Mouse (Mus musculus): ENCODE measurements around the gene Drd4. TPM values are rescaled to one million over a fixed set of nuclear protein-coding genes. Genes with fewer than 3 reads are reported as not detected.

The Drd4 gene
- not detected for polyA plus RNA-seq (2017; shearing (Covaris generic))

DNA sequence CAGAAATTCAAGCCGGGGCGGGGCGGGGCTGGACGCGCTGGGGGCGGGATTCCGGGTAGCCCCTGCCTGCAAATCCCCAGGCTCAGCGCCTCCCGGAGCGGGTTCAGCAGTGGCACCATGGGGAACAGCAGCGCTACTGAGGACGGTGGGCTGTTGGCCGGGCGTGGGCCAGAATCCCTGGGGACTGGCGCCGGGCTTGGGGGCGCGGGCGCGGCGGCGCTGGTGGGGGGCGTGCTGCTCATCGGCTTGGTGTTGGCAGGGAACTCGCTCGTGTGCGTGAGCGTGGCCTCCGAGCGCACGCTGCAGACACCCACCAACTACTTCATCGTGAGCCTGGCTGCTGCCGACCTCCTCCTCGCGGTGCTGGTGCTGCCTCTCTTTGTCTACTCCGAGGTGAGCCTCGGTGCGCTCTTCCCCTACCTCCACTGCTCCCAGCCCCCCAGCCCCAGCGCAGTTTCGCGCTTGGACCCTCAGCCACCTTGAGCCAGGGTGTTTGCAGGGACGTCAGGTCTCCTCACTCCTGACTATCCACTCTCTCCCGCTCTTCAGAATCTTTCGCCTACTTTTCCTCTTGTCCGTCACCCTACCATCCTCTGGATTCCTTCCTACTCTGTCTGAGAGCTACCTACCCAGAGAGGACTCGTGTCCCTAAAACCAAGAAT, at the start of gene Drd4:
Drd4 (plus strand) TSS at position 86 of the 662 bp plus-strand sequence.

DNA sequence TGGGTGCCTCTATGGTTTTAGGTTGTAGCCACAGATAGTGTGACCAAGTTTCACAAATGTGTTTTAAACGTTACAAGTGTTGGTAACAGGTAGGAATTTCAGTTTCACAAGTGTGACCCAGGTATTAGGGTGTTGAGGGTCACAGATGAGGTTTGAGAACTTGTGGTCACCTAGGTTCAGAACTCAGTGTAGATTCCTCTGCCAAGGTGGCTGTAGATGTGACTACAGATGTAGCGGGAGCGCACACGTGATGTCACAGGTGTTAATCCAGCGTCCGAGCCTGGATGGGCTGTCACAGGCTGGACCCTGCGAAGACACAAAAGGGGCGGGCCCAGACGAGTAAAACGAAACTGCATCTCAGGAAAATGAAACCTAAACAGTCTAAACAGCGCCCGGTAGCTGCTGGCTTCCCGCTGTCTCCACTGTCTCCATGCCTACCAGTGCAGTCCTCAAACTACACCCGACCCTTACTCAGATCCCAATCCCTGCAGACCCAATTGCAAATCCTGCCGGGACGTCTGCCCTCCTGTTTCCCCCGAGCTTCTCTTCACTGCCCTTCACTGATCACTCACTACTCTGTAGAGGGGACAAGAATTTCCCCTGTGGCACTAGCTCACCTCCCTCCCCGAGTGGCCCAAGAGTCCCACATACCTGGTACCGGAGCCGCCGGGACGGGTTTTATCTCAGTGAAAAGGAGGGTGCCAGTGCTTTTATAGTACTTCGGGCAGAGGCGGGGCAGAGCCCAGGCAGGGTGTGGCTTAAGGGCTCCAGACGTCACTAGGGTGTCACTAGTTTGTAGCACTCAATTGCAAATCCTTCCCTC, 25.9 kb upstream of the Drd4 start, which contains the start of gene Irf7:
Irf7 (minus strand) TSS at position 743 of the 823 bp plus-strand sequence.

DNA sequence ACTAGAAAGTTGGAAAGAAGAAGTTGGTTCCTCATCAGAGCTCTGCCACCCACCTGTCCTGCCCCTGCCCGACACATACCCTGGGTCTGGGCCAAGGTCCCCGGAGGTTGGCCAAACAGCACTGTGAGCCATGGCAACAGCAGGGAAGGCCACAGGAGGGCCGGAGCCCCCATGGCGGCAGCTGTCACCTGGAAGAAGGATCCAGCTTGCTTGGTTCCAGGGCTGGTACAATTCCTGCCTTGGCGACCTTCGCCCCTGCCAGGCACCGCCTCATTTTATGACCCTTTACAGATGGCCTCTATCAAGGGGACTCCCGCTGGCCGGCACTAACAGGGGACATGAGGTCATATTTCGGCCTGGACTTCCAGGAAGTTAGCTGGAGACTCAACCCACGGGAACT, 15.3 kb upstream of the Drd4 start, which contains the start of gene Cdhr5:
Cdhr5 (minus strand) TSS at position 241 of the 400 bp plus-strand sequence.

DNA sequence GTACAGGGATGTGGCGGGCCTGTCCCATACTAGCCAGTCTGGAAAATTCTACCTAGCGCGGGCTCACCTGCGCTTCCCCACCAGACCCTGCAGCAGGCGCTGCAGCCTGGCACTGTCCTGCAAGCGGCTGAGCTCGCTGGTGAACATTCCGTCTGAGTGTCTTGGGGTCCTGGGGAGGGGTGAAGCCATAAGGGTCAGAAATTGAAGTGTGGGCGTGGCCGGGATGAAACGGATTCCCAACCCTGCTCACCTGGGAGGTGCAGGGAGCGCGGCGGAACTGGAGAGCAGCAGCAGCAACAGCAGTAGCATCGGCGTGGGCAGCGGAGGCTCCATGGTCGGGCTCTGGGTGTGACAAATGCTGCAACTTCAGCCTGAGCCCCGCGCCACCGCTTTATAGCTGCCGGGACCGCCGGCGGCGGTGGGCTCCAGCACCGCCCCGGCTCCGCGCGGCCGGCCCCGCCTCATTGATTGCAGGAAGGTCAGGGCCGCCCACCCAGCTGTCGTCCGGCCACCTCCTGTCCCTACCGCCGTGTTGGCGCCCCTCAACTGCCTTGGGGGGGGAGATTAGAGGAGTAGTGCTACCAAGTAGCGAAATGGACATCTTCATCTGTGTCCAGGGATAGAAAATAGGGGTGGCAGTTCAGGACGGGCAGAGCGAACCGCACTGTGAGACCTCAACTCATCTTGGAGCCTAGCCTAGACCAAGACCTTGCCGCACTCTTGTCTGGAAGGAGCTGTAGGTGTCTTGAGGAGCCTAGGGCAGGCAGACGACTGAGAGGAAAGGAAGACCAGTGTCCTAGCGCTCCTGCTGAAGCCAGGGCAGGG, 12.8 kb upstream of the Drd4 start, which contains the start of gene Sct:
Sct (minus strand) TSS at position 368 of the 825 bp plus-strand sequence.

DNA sequence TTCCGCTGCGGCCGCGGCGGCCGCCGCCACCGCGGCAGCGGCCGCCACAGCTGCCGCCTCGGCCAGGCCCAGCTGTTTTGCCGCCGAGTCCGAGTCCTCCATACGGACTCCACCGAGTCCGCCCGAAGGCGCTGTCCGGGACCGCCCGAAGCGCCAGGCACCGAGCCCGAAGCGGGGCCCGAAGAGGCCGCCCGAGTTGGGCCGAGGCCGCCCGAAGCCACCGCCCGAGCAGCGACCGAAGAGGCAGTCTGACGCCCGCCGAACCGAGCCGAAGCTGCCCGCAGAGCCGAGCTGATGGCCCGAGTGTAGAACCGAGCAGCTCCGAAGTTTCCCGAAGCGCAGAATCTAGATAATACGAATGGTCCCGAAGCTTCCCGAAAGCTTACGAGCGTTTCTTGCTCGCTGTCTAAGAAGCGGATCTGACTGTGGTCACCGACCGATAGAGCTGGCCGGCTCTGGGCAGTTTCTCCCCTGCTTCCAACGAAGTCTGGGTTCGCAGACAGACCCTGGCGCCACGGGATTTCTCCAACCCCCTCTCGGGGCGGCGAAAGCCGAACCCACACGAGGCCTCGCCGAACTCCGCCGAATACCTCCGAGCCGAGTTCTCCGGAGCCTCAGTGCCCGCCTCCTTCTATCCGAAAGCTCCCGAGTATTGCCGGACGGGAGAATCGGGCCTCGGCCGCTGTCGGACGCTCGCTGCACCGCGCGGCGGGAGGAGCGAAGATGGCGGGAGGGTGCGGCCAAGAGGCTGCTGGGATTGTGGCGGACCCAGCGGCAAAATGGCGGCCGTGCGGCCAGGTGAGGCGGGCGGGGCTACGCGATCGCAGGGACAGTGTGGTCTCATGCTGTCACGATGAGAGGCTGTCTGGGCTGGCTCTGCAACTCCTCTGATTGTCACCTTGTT, 35.9 kb downstream of the Drd4 start, which contains the start of the genes Deaf1 and Tmem80:
Deaf1 (minus strand) TSS at position 222 of the 904 bp plus-strand sequence.
Tmem80 (plus strand) TSS at position 271 of the 904 bp plus-strand sequence.

DNA sequence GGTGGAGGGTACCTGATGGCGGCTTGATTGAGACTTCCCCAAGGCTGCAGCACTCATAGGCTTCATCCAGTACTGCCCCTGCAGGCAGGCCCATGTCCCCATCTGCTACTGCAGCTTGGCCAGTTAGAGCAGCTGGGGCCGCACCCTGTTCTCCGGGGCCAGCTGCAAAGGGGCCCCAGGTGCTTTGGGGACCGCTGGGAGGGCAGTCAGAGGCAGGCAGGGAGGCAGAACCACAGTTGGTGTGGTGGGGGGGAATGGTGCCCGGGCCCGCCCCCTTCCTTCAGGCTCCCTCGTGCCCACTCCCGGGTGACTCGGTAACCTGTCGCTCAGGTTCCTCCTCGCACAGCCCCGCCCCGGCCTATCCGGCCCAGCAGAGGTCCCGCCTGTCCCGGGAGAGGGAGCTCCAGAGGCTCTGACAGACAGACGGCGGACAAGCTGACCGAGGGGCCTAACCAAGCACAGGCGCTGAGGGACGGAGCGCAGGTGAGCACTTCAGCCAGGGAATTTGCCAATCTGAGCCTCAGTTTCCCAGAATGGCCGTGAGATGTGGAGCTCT, 46.8 kb downstream of the Drd4 start, which contains the start of gene Eps8l2:
Eps8l2 (plus strand) TSS at position 305 of the 556 bp plus-strand sequence.

Other genes starting within 250 kb of the Drd4 start
- 13.8 TPM for gene B4galnt4, start 230.9 kb upstream of the Drd4 start, polyA plus RNA-seq (2017; shearing (Covaris generic))
- 330 TPM for gene Pkp3, start 213.8 kb upstream of the Drd4 start, polyA plus RNA-seq (2017; shearing (Covaris generic))
- gene Sigirr, start 191.4 kb upstream of the Drd4 start, polyA plus RNA-seq (2017; shearing (Covaris generic)), result 240 TPM
- 0.54 TPM for gene Ano9, start 174.2 kb upstream of the Drd4 start, polyA plus RNA-seq (2017; shearing (Covaris generic))
- 17.4 TPM for gene Ptdss2, start 169.6 kb upstream of the Drd4 start, polyA plus RNA-seq (2017; shearing (Covaris generic))
- gene Rnh1, start 119.1 kb upstream of the Drd4 start, polyA plus RNA-seq (2017; shearing (Covaris generic)), result 160 TPM
- 4.6 TPM for gene Hras, start 98.0 kb upstream of the Drd4 start, polyA plus RNA-seq (2017; shearing (Covaris generic))
- gene Lrrc56, start 97.8 kb upstream of the Drd4 start, polyA plus RNA-seq (2017; shearing (Covaris generic)), result 3.6 TPM
- gene Lmntd2, start 77.9 kb upstream of the Drd4 start, polyA plus RNA-seq (2017; shearing (Covaris generic)), result 14.3 TPM
- gene Rassf7, start 76.1 kb upstream of the Drd4 start, polyA plus RNA-seq (2017; shearing (Covaris generic)), result 22.1 TPM
- gene Phrf1, start 63.2 kb upstream of the Drd4 start, polyA plus RNA-seq (2017; shearing (Covaris generic)), result 130 TPM
- 110 TPM for gene Irf7, start 25.5 kb upstream of the Drd4 start, polyA plus RNA-seq (2017; shearing (Covaris generic))
- not detected for gene Cdhr5, start 15.2 kb upstream of the Drd4 start, polyA plus RNA-seq (2017; shearing (Covaris generic))
- gene Sct, start 12.9 kb upstream of the Drd4 start, polyA plus RNA-seq (2017; shearing (Covaris generic)), result not detected
- 14.8 TPM for gene Deaf1, start 35.7 kb downstream of the Drd4 start, polyA plus RNA-seq (2017; shearing (Covaris generic))
- 37.9 TPM for gene Tmem80, start 35.7 kb downstream of the Drd4 start, polyA plus RNA-seq (2017; shearing (Covaris generic))
- not detected for gene Eps8l2, start 46.9 kb downstream of the Drd4 start, polyA plus RNA-seq (2017; shearing (Covaris generic))
- gene Taldo1, start 100.2 kb downstream of the Drd4 start, polyA plus RNA-seq (2017; shearing (Covaris generic)), result 364 TPM
- gene Gatd1, start 122.1 kb downstream of the Drd4 start, polyA plus RNA-seq (2017; shearing (Covaris generic)), result 82.8 TPM
- gene Cend1, start 137.5 kb downstream of the Drd4 start, polyA plus RNA-seq (2017; shearing (Covaris generic)), result 0.38 TPM
- gene Slc25a22, start 145.9 kb downstream of the Drd4 start, polyA plus RNA-seq (2017; shearing (Covaris generic)), result 75.3 TPM
- gene Pidd1, start 152.0 kb downstream of the Drd4 start, polyA plus RNA-seq (2017; shearing (Covaris generic)), result 10.2 TPM
- 1,938 TPM for gene Rplp2, start 155.4 kb downstream of the Drd4 start, polyA plus RNA-seq (2017; shearing (Covaris generic))
- gene Pnpla2, start 163.2 kb downstream of the Drd4 start, polyA plus RNA-seq (2017; shearing (Covaris generic)), result 87.0 TPM
- 0.62 TPM for gene Cracr2b, start 169.1 kb downstream of the Drd4 start, polyA plus RNA-seq (2017; shearing (Covaris generic))
- 7.4 TPM for gene Cd151, start 175.4 kb downstream of the Drd4 start, polyA plus RNA-seq (2017; shearing (Covaris generic))
- 30.8 TPM for gene Polr2l, start 183.1 kb downstream of the Drd4 start, polyA plus RNA-seq (2017; shearing (Covaris generic))
- 3.1 TPM for gene Tspan4, start 183.2 kb downstream of the Drd4 start, polyA plus RNA-seq (2017; shearing (Covaris generic))
- 28.2 TPM for gene Chid1, start 247.9 kb downstream of the Drd4 start, polyA plus RNA-seq (2017; shearing (Covaris generic))

Data from activated CD4-positive, CD25-positive, alpha-beta regulatory T cell, adult 9 weeks (primary cell).